Mouse (Mus musculus): ENCODE measurements around the gene Mef2d.

- no peak for TF ChIP-seq GATA1 (IDR thresholded peaks at IDR 0.05; ENCODE audit: low read length)
- no peak for TF ChIP-seq TAL1 (IDR thresholded peaks at IDR 0.05; ENCODE audit: low read length)
Observed at GRCm38 (mm10) chr3:88220842-88221241, 78.7 kb downstream of the Mef2d start.
